Mouse (Mus musculus) Patski (cell line): ENCODE measurements around the gene Cend1. TPM values are rescaled to one million over a fixed set of nuclear protein-coding genes. Genes with fewer than 3 reads are reported as not detected.

ENCODE experiments used
- ATAC-seq: fragments of 100-300 bp; one replicate; pipeline ENCODE4 v1.8.0; 2021
- CTCF ChIA-PET: fragments of 350-600 bp; sonication (Branson Sonifier 250); formaldehyde crosslinking; loops from one replicate; lab custom pipeline; 2022; ENCODE audit warnings: inconsistent platforms; lab: Charles Lee
- POLR2A ChIA-PET: fragments of 350-600 bp; sonication (Branson Sonifier 250); formaldehyde crosslinking; loops from one replicate; lab custom pipeline; 2022; ENCODE audit warnings: antibody characterized with exemption, inconsistent platforms; lab: Charles Lee
- DNase-seq: peaks from one replicate; pipeline ENCODE4 v3.0.0-alpha.2; 2011; ENCODE audit warnings: low read depth, low spot score
- H3K27me3 ChIP-seq: fragments of 371-371 bp; one replicate; pipeline ENCODE4 v1.5.1; 2021
- CTCF ChIP-seq: fragments of 100-300 bp; IDR thresholded peaks from one replicate; pipeline ENCODE4 v1.5.1; 2021
- in situ Hi-C: fragments of 300-500 bp; cut with MboI; formaldehyde crosslinking; loops from 3 replicates; pipeline ENCODE4 v1.11.1; 2018; ENCODE audit warnings: low pct_unique_long_range_greater_than_20kb, mixed read lengths
- polyA plus RNA-seq: library from polyadenylated mRNA; unstranded; gene quantifications from one replicate; pipeline ENCODE4 v1.2.3, GENCODE M21; 2021

Cend1 gene
- polyA plus RNA-seq, 1 experiment from 2014 or later: 0.04 TPM

DNA sequence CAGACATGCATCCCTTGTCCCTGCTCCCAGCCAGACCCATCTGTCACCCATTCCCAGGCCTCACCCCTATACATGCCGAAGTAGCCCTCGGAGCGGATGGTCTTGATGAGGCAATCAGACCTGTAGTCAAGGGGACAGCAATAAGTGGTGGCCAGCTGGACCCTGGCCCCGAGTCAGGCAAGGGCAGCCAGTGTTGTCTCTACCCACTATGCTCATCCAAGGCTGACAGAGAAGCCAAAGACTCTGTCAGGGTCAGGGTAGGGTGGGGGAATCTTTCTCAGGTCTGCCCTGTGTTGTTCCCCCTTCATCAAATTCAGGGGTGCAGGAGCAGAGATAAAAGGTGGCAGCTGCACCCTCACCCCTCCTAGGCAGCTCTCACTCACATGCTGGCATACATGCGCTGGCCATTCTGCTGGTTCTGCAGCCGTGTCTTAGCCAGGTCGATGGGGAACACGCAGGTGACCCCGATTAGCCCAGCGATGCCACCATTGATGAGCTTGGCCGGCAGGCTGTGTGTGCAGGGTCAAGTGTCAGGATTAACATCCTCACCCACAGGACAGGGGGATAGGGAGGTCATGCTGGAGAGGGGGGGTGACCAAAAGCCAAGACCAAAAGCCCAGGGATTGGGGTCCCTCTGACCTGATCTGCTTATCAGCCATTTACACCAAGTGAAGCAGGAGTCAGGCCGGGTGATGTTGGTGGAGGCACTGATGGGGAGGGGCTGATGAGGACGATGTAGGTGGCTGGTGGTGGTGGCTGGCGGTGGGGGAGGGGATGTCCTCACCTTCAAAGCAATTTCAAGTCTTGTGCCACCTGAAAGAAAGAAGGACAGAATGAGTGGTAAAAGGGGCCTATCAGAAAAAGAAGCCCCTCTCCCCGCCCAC, 4.5 kb upstream of the Cend1 start:
- H3K27me3 ChIP-seq: no peaks in the 10 kb centered on the region
- no peak for DNase-seq
- in situ Hi-C loops: no loop called here
- ChIA-PET CTCF (interaction anchor here (1.1 kb wide), 1 partner anchor 21 kb away, joined by 3 read pairs; no protein-coding TSS in a partner anchor), POLR2A (interaction anchor here (1.6 kb wide), 1 partner anchor 19 kb away, joined by 3 read pairs; no protein-coding TSS in a partner anchor)
- no peak for ATAC-seq
- no peak for TF ChIP-seq CTCF

- TF ChIP-seq CTCF: no peak
- ATAC-seq: no peak
- ChIA-PET CTCF (no interaction called here), POLR2A (no interaction called here)
- no peak for DNase-seq
- H3K27me3 ChIP-seq: no peaks in the 10 kb centered on the region
- in situ Hi-C loops: no loop called here
These were observed 3.6 kb upstream of the Cend1 start for GRCm38 (mm10) chr7:141432741-141433516.

GRCm38 (mm10) chr7:141432186-141432611, 2.9 kb upstream of the Cend1 start:
- no peak for TF ChIP-seq CTCF
- no peak for DNase-seq
- in situ Hi-C loops: no loop called here
- ChIA-PET POLR2A (interaction anchor here (1.4 kb wide), 1 partner anchor 16 kb away, joined by 3 read pairs; no protein-coding TSS in a partner anchor), CTCF (no interaction called here)
- H3K27me3 ChIP-seq: no peaks in the 10 kb centered on the region
- ATAC-seq: no peak

- CTCF ChIA-PET: no interaction called here
- POLR2A ChIA-PET: interaction anchor here (1.4 kb wide), 1 partner anchor 15 kb away, joined by 3 read pairs; no protein-coding TSS in a partner anchor
- in situ Hi-C loops: no loop called here
- no peak for ATAC-seq
- no peak for DNase-seq
- no peaks in the 10 kb centered on the region for H3K27me3 ChIP-seq
- no peak for TF ChIP-seq CTCF
These were observed 2.3 kb upstream of the Cend1 start for GRCm38 (mm10) chr7:141431434-141432185.

- ATAC-seq: no peak
- in situ Hi-C loops: no loop called here
- POLR2A ChIA-PET: interaction anchor here (1.4 kb wide), 1 partner anchor 14 kb away, joined by 3 read pairs; no protein-coding TSS in a partner anchor
- no peaks in the 10 kb centered on the region for H3K27me3 ChIP-seq
- CTCF ChIA-PET: no interaction called here
- TF ChIP-seq CTCF: no peak
- DNase-seq: no peak
These were observed 1.4 kb upstream of the Cend1 start for GRCm38 (mm10) chr7:141430585-141431240.

GRCm38 (mm10) chr7:141429840-141430584, 721 bp upstream of the Cend1 start:
- no peak for TF ChIP-seq CTCF
- ATAC-seq (no peak), DNase-seq (no peak)
- in situ Hi-C loops: no loop called here
- ChIA-PET CTCF (no interaction called here), POLR2A (no interaction called here)
- H3K27me3 ChIP-seq: no peaks in the 10 kb centered on the region

DNA sequence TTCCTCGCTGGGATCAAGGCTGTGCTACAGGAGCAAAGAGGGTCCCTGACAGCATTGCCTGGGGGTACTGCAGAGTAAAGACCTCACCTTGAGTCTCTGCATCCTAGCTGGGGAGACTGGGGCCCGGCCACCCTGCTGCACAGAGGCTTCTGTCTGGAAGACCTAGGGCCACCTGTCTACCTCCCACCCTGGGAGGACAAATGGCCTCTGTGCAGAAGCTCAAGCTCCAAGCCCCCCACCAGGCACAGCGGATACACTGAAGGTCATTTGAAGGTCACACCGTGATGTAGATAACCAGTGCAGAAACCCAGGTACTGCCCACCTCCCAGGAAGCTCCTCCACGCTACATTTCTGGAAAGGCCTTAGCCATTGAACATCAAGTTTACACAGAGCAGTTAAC, 590 bp downstream of the Cend1 start:
- ATAC-seq (no peak), DNase-seq (no peak)
- H3K27me3 ChIP-seq: no peaks in the 10 kb centered on the region
- ChIA-PET CTCF (interaction anchor here (1.3 to 2.0 kb wide), 2 partner anchors 10 to 14 kb away, joined by 4 to 6 read pairs; no protein-coding TSS in a partner anchor), POLR2A (interaction anchor here (0.5 to 0.9 kb wide), 2 partner anchors 8 to 205 kb away, joined by 3 to 8 read pairs; no protein-coding TSS in a partner anchor)
- no peak for TF ChIP-seq CTCF
- in situ Hi-C loops: no loop called here

GRCm38 (mm10) chr7:141426948-141427730, 2.2 kb downstream of the Cend1 start:
- in situ Hi-C loops: no loop called here
- ChIA-PET POLR2A (no interaction called here), CTCF (interaction anchor here (1.2 to 2.0 kb wide), 3 partner anchors 9 to 13 kb away, joined by 3 to 7 read pairs (median 6); no protein-coding TSS in a partner anchor)
- TF ChIP-seq CTCF: no peak
- no peaks in the 10 kb centered on the region for H3K27me3 ChIP-seq
- DNase-seq (no peak), ATAC-seq (no peak)
